Mouse (Mus musculus) adrenal gland, adult 2 months (tissue): ENCODE measurements around the gene Zfand3. TPM values are rescaled to one million over a fixed set of nuclear protein-coding genes. Genes with fewer than 3 reads are reported as not detected.

Experiments
- DNase-seq: peaks from one replicate; pipeline ENCODE4 v3.0.0; 2021
- long read RNA-seq: library from polyadenylated mRNA; stranded (forward); transcript quantifications from one replicate; pipeline ENCODE4 v2.0.0, GENCODE M21; 2021
- polyA plus RNA-seq: library from polyadenylated mRNA; depleted of rRNA; stranded (reverse); fragments of >200 nt; gene quantifications from 2 replicates; pipeline ENCODE4 v1.2.3, GENCODE M21; 2012; rRNA removed
- total RNA-seq, 2 experiments: library from RNA; stranded (reverse); gene quantifications; 2 replicates each; pipeline ENCODE4 v1.2.3; 2021

Gene Zfand3
- total RNA-seq, result 100 to 1,000 TPM; 164 to 210 TPM
- 60.9 and 67.0 TPM in 2 replicates for polyA plus RNA-seq
- long read RNA-seq, transcript Zfand3-202 (6 exons, 3,039 nt), result major isoform, 17 of 36 reads
- long read RNA-seq, transcript Zfand3-204 (5 exons, 3,489 nt), result minor isoform, 5 of 36 reads
- long read RNA-seq, partial matches to known transcripts, result 2 of 36 reads
- long read RNA-seq, other reads (novel, unspliced or antisense), result 9 of 36 reads

DNA sequence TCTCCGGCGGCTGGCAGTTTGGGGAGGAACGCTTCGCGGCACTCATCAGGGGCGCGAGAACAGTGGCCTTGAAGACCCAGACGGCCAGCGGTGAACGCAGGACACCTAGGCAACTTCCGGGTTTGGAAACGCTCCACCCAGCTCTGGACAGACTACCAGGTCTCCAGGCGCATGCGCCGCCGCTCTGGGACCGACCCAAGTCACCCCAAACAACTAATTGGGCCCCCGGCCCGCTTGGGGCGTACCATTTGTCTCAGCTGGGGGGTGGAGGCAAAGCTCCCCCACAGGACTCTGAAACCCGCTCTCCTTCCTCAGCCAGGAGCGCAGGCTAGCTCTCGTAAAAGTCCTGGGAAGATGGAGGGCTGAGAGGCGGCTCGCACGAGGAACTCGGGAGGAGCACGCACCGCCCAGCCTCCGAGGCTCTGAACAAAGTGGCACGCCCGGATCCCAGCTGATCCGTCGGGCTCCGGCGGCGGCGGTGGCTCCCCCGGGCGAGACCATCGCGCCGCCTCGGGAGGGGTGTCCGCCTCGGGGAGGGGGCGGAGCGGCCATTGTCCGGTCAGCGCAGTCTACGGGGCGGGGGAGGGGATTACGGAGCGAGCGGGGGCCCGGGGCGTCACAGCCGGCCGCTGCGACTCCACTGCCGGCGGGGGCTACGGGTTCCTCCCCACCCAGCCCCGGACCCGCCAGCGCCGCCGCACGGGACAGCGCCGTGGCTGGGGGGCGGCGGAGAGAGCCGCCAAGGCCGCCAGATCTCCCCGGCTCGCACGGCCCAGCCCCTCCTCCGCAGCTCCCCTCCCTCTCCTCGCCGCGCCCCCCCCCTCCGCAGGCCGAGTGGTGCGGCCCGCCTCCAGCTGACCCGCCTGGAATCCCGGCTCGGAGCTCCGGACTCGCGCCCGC is at the start of gene Zfand3:
Zfand3 (plus strand) TSS at position 531 of the 900 bp plus-strand sequence.
- peak; percentile 98 for DNase-seq

DNA sequence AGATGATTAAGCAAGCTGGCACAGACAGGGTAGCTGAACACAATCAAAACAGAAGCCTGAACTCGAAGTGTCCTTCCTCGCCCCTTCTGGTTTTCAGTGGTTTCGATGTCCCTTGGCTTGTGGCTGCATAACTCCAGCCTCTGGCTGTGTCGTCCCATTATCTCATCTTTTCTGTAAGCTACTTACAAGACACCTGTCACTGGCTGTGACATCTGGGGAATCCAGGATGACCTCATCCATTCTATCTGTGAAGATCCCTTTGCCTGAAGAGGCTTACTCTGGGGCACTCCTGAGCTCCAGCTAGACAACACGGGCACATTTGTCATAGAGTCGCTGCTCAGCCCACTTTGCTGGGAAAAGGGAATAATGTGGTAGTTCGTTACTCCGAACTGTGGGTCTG is 48.7 kb upstream of the Zfand3 start:
- DNase-seq, result no peak

DNA sequence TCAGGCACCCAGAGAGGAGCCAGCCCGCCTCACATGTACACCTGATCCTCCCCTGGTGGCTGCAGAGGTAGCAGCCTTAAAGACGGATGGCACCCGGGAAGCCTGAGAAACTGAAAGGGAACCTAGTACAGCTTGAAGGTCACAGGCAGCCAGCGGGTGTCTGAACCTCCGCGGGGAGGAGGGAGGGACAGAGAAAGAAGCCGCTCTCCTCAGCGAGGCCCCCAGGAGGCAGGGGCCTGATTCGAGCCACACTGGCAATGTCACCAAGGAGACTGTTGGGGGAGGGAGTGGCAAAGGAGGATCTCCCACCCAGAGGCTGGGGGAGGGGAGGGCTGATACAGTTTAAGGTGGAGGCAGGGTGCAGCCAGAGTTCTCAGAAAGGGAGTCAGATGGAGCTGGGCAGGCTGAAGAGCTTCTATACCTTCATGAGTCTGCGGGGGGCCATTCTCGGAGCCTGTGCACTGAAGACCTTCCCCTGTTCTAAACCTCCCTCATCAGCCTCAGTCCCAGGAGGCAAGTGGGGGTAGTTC is 40.7 kb upstream of the Zfand3 start:
- peak; percentile 38 for DNase-seq

DNA sequence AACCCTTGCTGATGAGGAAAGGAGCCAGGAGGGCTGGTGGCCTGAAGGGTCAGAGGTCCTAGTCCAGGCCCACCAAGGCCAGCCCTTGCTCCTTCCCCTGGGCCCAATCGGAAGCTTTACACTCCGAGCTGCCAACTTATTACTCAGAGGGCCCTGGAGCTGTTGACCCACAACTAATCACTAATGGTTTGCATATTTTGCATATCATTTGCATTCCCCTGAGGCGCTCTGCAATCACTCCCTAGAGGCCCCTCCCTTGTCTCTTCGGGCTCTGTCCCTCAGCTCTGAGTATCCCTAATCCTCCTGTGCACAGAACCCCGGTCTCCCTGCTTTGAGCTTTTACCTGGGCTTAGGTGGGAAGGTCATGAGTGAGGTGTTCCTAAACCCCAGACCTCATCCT is 39.0 kb upstream of the Zfand3 start:
- no peak for DNase-seq

DNA sequence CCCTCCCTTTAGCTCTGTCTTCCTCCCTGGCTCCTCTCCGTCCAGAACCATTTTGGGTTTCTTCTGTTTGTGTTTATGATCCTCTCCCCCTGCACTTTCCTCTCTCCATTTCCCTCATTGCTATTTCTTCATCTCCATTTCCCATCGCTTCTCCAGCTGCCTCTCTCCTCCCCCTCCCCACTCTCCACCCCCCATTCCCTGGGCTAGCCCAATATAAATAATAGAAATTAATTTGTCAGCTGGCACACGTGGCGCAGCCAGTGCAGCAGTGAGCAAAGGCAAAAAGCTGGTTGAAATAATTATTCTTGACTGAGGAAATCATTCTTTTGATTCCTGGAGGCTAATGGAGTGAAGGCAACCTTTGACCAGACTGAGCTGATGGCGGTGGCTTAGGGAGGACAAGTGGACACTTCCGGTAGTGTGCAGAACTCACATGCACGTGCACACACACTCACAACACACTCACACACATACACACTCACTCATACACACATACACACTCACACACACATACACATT is 34.4 kb upstream of the Zfand3 start, which contains the start of gene Mdga1:
Mdga1 (minus strand) TSS at position 51 of the 519 bp plus-strand sequence.
- DNase-seq, result no peak

DNA sequence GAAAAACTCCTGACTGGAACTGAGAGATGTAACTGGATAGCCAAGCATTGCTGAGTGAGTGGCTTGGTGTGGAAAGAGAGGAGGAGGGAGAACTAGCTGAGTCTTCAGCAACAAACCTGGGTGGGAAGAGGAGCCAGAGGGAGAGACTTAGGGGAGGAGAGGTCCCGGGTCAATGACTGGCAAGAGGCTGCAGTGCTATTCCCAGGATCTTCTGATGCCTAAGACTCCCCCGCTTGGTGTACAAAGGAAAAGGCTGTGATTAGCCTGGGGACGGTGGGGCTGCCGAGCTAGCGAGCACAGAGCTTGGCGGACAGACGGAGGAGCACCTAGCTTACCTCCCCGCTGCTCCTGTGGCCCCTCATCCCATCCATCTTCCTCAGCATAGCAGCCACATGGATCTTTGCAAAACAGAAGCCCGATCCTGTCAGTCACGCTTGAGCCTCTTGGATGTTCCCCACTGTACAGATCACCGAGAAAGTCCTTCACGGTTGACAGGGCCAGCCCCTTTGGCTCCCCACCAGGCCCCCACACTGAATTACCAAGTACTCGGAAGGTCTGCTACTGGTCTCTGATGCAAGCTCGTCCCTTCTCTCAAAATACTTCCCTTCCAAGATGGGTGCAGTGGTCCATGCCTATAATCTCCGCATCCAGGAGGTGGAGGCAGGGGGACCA is 32.6 kb upstream of the Zfand3 start:
- no peak for DNase-seq

DNA sequence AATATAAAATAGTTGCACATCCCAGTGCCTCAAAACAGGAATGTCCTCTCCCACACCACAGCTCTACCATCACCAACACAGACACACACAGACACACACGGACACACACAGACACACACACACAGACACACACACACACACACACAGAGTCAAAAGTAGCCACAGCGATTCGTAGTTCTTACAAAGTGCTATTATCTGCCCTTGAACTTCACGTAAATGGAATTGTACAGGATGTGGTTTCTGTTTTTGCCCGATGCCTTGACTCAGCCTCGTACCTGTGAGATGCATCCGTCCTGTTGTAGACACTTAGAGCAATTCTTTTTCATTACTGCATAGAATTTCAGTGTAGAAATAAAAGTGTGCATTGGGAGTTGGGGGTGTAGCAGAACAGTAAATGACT is 31.3 kb upstream of the Zfand3 start:
- no peak for DNase-seq

DNA sequence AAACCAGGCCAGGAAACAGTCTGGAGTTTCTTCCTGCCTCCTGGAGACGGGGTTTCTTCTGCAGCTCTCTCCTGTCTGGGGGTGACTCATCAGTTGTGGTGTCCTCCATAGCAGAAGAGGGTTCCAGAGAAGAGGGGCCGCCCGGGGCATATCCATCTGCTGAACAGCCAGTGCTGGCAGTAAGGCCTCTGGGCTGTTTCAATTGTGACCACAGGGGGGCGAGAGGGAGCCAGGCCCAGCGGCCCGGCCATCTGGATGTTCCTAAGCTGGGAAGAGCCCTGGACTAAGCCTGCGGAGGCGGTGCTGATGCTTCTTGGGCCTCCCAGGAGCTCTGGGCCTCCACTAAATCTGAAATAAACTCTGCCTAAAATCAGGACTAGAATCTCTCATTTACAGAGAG is 28.8 kb upstream of the Zfand3 start:
- DNase-seq, result peak; percentile 91

DNA sequence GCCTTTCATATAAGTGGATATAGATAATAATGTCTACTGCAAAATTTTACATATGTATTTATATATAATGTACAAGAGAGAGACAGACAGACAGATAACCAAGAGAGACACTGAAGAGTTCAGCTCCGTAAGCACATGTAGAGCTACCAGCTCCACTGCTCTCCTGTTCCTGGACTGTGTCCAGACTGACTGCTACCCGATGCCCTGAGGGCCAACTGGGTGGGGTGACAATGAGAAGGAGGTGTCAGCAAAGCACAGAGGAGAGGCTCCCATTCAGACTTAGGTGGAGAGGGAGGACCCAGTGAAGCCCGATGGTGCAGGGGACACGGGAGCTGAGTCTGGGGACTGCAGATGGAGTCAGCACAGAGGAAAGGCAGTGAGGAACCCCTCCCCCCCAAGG is 25.5 kb upstream of the Zfand3 start:
- DNase-seq, result no peak

DNA sequence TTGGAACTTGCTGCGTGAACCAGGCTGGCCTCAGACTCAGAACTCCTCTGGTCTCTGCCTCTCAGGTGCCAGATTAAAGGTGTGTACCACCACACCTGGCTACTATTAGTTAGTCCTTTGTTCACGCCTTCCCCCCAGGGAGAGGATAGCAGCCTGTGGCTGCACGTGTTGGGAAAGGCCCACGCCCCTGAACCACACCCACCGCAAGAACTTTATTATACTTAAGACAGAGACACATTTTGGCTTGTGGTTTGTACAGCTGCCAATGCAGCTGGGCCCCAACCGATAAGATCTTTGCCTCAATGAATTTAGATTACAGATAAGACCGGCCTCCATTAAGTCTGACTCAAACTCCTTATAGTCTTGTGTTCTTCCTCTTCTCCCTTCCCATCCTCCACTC is 24.7 kb upstream of the Zfand3 start:
- DNase-seq, result no peak

DNA sequence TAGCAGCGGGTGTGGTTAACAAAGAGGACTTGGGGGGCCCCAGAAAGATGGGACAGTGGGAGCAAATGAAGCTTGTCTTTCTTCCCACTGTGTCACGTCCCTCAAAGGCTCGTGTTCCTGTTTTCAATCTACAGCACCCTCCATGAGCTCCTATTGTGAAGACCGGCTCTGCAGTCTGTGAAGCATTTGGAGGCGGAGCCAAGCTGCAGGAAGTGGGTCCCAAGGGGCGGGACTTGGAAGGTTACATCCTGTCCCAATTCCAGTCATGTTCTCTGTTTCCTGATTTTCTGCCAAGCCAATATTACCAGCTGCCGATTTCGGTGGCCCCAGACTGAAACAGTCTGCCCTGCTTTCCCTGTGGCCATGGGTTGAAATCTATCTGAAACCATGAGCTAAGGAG is 23.0 kb upstream of the Zfand3 start:
- DNase-seq, result no peak

DNA sequence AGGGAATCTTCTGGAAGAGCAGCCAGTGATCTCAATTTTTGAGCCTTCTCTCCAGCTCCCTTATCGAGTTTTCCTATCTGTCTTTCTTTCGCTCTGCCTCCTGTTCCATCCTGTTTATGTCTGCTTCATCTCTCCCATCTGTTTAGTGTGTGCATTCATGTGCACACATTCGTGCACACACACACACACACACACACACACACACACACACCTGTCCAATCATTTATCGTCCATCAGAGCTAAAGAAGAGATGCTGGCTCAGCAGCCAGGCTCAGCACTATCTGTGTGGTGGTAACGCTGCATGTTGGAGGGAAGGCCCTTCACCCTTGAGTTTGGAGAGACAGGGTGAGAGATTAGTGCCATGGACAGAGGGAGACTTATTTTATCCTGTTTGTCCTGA is 21.3 kb upstream of the Zfand3 start:
- DNase-seq, result no peak

DNA sequence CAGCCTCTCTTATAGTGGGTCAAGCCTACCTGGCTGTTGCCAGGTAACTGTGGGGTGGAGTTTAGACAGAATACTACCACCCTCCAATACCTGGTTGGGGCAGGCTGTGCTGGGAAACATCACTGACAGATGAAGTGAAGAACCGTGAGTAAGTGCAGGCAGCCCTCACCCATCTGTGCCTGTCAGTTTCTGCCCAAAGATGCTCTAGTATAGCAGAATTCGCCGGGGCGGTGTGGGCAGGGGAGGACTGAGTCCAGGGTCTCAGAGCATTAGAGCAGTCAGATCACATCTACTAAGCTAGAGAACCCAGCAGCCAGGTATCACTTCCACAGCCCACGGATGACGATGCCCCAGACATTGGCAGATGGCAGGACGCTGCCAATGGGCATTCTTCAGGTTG is 19.6 kb upstream of the Zfand3 start:
- DNase-seq, result no peak

DNA sequence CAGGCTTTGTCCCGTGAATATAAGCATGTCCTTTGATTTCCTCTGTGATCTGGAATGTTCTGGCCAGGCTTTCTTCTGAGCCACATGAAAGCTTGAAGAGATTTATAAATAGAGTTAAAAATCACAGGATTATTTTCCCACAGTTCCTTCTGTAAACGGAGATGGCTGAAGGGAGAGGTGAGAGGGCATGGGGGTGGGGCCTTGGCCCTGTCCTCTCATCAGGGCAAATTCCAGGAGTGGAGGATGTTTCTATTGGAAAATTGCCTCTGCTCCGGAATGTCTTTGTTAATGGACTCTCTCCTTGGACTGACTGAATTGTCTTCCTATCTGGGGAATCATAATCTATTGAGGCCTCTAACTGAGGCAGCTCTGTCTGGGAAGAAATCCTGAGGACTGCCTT is 19.0 kb upstream of the Zfand3 start:
- DNase-seq, result peak; percentile 32

DNA sequence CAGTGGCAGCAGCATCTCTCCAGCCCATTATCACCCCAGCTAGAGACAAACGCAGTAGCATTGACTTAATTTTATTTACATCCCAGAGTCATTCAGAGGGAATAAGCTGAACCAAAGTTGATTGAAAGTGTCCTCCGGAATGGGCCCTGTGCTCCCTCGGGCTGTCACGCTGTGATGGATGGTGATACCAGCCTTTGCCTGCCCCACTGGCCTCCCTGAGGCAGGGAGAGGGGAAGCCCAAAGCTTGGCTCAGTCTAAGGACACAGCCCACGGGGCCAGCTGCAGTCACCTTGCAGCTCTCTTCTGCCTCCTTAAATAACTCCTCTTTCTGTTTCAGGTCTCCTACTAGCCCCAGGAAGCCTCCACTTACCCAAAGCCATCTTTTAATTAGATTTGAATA is 16.4 kb upstream of the Zfand3 start:
- peak; percentile 44 for DNase-seq

DNA sequence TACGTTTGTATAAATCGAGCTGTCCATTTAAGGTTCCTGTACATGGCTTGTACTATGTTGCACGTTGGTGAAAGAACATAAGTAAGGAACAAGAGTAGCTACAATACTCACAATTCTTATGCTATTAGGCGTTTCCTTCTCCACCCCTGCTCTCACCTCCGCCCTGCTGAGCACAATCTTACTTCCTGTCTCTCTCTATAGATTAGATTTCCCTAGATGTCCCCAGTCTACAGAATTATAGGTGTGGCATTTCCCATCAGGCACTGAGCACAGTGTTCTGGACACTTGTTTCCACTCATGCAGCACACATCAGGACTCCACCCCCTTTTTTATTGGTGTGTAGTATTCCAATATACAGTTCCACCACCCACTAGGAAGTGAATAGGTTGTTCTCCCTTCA is 14.9 kb upstream of the Zfand3 start:
- no peak for DNase-seq

DNA sequence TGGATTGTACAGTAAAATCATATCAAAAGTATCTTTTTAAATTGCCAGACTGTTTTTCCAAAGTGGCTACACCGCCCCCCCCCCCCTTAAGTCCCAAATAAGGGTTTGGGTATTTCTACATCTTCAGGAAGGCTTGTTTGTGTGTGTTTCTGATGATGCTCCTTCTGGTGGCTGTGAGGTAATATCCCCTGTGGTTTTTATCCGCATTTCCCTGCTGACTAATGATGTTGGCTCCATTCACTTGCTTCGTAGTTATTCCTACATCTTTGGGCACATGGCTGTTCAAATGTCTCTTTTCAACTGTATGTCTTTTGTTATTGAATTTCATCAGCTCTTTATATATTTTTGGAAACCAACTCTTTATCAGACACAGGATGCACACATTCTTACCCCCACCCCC is 14.4 kb upstream of the Zfand3 start:
- no peak for DNase-seq

DNA sequence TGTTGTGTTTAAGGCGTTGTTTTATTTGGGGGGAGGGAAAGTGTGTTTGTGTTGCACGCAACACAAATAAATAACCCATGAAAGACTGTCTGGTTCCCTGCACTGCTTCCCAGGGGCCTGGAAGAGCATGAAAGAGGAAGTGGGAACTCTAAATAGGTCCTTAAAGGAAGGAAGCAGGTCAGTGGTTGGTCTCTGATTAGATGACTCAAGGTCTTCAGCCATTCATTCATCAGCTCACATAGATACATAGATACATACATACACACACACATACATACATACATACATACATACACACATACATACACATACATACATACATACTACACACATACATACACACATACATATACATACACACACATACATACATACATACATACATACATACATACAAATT is 13.7 kb upstream of the Zfand3 start:
- DNase-seq, result no peak

DNA sequence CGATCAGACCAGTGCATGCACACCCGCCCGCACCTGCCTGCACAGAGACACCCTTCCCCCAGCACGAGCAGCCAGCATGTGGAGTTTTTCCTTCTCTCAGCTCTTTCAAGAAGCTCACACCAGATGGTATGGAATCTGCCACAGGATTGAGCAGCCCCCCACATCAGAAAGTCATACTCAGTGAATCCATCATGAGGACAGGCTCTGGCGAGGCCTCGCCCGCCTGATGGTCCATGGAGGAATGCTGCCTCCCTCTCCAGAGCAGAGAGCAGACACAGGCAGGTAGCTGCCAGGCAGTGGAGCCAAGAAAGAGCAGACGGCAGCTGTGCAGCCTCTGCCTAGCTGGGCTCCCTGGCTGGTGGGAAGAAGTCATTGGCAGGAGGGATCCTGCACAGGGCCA is 11.0 kb upstream of the Zfand3 start:
- DNase-seq, result no peak

DNA sequence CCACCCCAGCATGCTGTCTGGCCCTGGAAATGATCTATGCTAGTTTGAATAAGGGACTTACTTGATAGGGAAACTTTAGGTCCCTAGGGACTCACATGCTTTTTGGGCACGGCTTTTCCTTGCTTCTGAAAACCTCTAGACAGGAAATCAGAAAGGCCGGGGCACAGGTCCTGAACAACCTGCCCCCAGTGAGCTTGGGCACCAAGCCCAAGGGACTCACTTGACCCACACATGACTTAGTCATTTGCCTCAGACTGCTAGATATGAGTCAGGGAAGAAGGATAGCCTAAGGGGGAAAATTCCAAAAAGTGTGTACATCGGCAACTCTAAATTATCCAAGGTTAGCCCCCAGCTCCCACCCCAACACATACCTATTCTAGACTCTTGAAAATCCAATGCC is 10.5 kb upstream of the Zfand3 start:
- peak; percentile 61 for DNase-seq

DNA sequence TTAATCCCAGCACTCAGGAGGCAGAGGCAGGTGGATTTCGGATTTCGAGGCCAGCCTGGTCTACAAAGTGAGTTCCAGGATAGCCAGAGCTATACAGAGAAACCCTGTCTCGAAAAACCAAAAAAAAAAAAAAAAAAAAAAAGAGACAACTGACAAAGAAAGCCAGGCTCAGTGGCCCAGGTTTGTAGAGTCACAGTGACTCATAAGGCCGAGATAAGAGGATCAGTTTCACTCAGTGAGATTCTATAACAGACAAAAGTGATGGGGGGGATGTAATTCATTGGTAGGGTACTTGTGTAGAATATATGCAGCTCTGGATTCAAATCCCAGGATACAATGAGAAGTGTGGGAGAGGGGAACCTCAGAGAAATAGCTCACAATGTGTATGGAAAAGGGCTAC is 10.1 kb upstream of the Zfand3 start:
- DNase-seq, result no peak

DNA sequence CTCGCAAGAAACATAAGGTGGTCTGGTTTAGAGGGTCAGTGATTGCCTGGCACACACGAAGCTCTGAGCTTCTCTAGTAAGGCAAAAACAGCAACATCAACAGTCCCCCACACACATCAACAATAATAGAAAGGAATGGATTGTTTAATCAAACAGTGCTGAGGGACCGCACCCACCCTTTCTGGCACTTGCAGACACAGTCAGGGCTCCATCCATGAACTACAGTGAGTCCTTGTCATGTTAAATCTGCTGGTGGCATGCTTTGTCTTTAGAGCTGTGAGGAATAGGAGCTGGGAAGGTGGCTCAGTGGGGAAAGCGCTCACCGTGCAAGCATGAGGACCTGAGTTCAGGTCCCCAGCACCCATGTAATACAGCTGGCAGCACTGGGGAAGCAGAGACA is 8.5 kb upstream of the Zfand3 start:
- DNase-seq, result no peak

DNA sequence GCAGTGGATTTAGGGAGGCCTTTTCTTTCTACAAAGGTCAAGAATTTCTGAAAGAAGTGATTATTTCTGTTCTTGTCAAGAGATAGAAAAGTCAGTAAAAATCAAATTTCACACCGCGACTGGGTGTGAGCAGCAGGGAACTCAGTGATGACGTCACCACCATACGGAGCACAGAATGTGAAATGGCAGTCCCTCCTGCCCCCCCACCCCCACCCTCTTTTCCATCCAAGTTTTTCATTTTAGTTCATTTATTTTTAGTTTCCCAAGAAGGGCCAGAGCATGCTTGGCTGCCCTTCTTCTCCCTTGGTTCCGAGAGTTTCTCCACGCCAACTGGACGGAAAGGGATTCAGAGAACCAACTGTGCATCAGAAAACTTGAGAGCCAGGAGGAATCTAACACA is 6.8 kb upstream of the Zfand3 start:
- no peak for DNase-seq
